Mouse (Mus musculus) frontal cortex, postnatal 25 days (tissue): ENCODE measurements around the gene Tmem182.

Experiments
- DNase-seq, 2 experiments: peaks; one replicate each; pipeline ENCODE4 v3.0.0; 2022; ENCODE audit warnings: low spot score in 2 of 2

The Tmem182 gene

GRCm38 (mm10) chr1:40865043-40865442, 59.6 kb downstream of the Tmem182 start:
- DNase-seq = no peak

DNA sequence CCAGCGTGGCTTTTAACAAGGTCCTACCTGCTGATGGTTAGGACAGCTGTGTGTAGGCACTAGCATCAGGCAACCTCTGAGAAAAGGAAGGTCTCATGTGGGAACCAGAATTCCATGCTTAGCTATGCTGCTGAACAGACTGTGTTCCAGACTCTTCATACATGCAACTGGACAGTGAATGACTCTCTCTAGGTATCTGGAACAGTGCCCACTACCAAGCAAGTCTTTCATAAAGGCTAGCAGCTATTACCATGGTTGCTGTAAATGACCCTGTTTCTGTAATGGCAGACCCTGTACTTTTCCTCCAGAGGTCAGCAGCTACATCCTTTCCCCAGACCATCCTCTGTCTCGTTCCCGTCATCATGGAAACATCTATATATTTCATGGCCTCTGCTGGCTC, 61.7 kb downstream of the Tmem182 start:
- DNase-seq = no peak

DNA sequence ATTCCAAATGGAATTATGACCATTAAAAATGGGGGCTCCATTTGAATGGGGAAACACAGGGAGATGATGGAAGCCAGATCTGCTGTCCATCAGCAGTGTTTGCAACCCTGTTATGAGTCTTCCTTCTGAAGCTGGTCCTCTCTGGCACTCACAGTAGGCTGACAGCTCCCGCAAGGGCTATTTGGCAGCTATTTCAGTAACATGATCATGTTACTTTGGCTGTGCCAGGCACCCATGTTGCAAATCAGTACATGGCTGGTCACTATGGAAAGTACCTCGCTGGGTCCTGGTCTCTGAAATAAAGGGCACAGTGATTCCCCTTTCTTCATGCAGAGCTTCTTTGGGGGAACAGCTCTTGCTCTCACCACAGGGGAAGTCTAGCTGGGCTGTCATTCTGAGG, 62.2 kb downstream of the Tmem182 start:
- DNase-seq = no peak

GRCm38 (mm10) chr1:40873760-40874455, 68.5 kb downstream of the Tmem182 start:
- no peak for DNase-seq

- no peak for DNase-seq
These were observed 69.3 kb downstream of the Tmem182 start for GRCm38 (mm10) chr1:40874456-40875375.

DNA sequence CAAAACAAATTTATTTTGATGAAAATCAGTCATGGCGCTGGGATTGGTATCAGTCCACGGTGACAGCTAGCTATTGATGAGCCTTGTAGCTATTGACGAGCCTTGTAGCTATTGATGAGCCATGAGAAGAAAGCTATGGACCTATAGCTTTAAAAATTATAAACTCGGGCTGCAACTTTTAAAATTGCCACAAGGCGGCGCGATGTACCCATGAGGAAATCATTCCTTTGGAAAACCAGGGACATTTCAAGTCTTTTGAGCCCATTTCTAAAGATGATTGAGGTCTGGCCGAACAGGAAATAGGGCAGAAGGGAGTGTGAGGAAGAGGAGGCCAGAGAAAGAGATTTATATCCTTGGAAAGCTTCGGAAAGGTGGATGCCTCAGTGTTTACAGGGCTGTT, 73.7 kb downstream of the Tmem182 start:
- DNase-seq = peak; percentile 73 to 85

DNA sequence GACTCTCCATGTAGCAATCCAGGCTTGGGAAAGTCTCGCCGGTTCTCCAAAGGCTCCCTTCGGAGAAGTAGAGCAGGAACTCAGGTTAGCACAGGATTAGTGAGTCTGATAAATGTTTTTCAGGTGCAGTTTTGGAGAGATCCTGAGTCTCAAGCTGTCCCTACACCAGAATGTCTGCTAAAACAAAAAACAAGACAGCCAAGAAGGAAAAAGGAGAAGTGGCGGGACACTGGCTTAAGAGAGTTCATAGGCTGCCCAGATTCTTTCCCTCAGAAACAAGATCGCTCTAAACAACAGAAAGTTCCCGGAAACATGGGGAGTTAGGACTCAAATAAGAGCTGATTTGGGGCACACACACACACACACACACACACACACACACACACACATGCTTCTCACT, 74.1 kb downstream of the Tmem182 start:
- no peak for DNase-seq

DNA sequence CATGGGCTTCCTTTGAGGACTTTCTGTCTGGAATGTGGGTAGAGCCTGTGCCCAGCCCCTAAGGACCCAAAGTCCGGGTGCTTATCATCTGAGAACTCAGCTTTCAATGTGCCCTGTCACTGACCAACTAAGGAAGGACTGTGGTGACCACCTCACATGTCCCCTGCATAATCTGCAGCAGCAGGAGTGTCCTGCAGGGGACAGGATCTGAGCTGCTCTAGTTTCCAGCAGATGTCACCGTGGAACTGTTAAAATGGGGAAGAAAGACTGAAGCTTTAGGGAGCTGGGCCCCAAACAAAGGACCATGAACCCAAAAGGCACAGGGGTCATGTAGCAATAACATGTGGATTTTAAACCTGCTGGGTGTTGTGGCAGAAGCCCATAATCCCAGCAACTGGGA, 75.1 kb downstream of the Tmem182 start:
- DNase-seq = no peak

- DNase-seq = no peak
These were observed 78.5 kb downstream of the Tmem182 start for GRCm38 (mm10) chr1:40883856-40884255.

DNA sequence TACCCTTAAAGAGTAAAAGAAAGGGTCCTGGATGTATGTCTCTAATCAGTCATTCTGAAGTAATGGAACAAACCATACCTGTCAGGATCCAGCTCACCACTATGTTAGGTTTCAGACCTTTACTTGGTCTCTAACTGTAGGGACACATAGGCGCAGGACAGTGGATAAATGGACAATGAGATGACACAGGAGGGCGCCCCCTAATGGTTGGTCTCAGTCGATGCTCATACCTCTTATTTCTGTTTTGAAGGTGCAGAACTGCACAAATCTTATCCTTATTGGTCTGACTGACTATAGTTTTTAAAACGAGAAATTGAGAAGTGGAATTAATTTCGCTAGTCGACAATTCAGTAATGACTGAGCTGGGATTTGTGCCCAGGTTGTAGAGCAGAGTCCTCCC, 79.5 kb downstream of the Tmem182 start:
- DNase-seq = no peak

DNA sequence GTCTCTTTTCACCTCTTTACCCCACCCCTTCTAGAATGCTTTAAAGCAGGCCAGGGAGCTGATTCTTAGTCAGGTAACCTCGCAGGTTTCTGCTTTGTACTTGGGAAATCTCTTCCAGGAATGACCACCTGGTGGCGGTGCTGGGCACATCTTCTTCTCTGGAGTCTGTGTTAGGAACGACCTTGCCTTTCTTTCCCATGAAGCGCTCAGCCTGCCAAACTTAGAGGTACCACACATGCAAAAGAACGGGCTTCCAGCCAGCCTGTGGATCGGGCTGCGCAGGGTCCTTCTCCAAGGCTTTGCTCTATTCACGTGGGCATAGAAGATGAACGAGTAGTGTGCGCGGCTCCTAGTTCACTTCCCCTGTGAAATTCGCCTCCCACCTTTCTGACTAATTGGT, 82.3 kb downstream of the Tmem182 start:
- DNase-seq = peak; percentile 62 to 77

- DNase-seq = no peak
These were observed 83.1 kb downstream of the Tmem182 start for GRCm38 (mm10) chr1:40888396-40889040.

DNA sequence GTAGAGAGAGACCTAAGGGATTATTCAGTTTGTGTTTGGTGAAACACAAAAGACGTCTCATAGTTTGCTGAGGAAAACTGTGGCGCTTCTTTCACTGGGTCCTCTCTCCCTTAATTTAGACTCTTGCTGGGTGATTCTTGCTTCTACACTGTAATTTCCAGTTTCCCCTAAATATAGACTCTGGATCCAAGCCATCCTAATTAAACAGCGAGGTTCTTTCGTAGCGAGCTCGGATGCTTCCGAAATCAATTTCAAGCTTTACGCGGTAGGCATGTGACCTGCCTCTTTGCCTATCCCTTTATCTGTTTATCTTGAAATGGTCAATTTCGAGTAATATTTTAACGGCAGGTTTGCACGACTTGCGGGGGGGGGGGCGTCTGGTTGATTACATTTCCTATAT, 84.2 kb downstream of the Tmem182 start:
- DNase-seq = no peak

GRCm38 (mm10) chr1:40890246-40890645, 84.8 kb downstream of the Tmem182 start:
- DNase-seq = no peak

- DNase-seq = no peak
These were observed 98.3 kb downstream of the Tmem182 start for GRCm38 (mm10) chr1:40903712-40904111.
